Mouse (Mus musculus) liver, postnatal 0 days (tissue): ENCODE measurements around the gene Tdp1.

Experiments used
- CTCF ChIP-seq: sonication (generic); IDR thresholded peaks from 2 replicates; pipeline ENCODE4 v1.5.1; 2016; ENCODE audit warnings: antibody characterized with exemption, low read depth
- EP300 ChIP-seq: IDR thresholded peaks from 2 replicates; pipeline ENCODE4 v1.6.1; 2016; ENCODE audit warnings: antibody characterized with exemption, low read depth, mild to moderate bottlenecking

- TF ChIP-seq CTCF (no peak), EP300 (no peak)
These were observed 27.1 kb downstream of the Tdp1 start for GRCm38 (mm10) chr12:99911466-99911865.
